Mouse (Mus musculus) ES-E14 (cell line): Measurements from ENCODE around the gene Fam114a2. TPM values are rescaled to one million over a fixed set of nuclear protein-coding genes. Genes with fewer than 3 reads are reported as not detected.

Experiments
- DNase-seq: peaks from one replicate; pipeline ENCODE4 v3.0.0-alpha.2; 2013; ENCODE audit warnings: low read depth, low spot score
- H3K27ac ChIP-seq: 2 replicates; pipeline ENCODE4 v1.5.1; 2012; ENCODE audit warnings: low read depth, mild to moderate bottlenecking, low read length, moderate library complexity, mixed read lengths; ENCODE audit not compliant: poor library complexity, insufficient read depth, severe bottlenecking
- H3K36me3 ChIP-seq: 2 replicates; pipeline ENCODE4 v1.6.1; 2012; ENCODE audit warnings: mild to moderate bottlenecking, low read length, moderate library complexity, mixed read lengths; ENCODE audit not compliant: control insufficient read depth, poor library complexity, insufficient read depth, severe bottlenecking
- H3K4me1 ChIP-seq, 2 experiments: fragments of 150-350 bp in 1 of 2; sonication (generic) in 1 of 2; 2 replicates each; pipeline ENCODE4 v1.6.1; 2012; ENCODE audit warnings: low read length in 2 of 2, mild to moderate bottlenecking in 1 of 2, mixed read lengths in 1 of 2; ENCODE audit not compliant: control insufficient read depth in 2 of 2, insufficient read depth in 2 of 2, poor library complexity in 1 of 2
- H3K4me3 ChIP-seq, 2 experiments: fragments of 150-350 bp in 1 of 2; sonication (generic) in 1 of 2; 2 replicates each; pipeline ENCODE4 v1.5.1; 2012; ENCODE audit warnings: low read length in 2 of 2, low read depth in 1 of 2, mild to moderate bottlenecking in 1 of 2, mixed read lengths in 1 of 2; ENCODE audit not compliant: insufficient read depth in 1 of 2, poor library complexity in 1 of 2, severe bottlenecking in 1 of 2
- H3K9ac ChIP-seq: 2 replicates; pipeline ENCODE4 v1.6.1; 2012; ENCODE audit warnings: low read depth, mild to moderate bottlenecking, low read length, mixed read lengths; ENCODE audit not compliant: poor library complexity, insufficient read depth, severe bottlenecking
- H3K9me3 ChIP-seq: fragments of 150-350 bp; sonication (generic); 2 replicates; pipeline ENCODE4 v1.6.1; 2012; ENCODE audit warnings: low read depth, mild to moderate bottlenecking, low read length; ENCODE audit not compliant: control insufficient read depth, insufficient read depth
- CHD2 ChIP-seq: IDR thresholded peaks from 2 replicates; pipeline ENCODE4 v1.6.1; 2014; ENCODE audit warnings: mild to moderate bottlenecking, low read depth, low read length, inconsistent platforms
- HCFC1 ChIP-seq: IDR thresholded peaks from 2 replicates; pipeline ENCODE4 v1.6.1; 2012; ENCODE audit warnings: low read length, inconsistent platforms, borderline replicate concordance; ENCODE audit not compliant: insufficient read depth
- MAFK ChIP-seq: IDR thresholded peaks from 2 replicates; pipeline ENCODE4 v1.6.1; 2014; ENCODE audit warnings: mild to moderate bottlenecking, low read depth, low read length, inconsistent platforms; ENCODE audit not compliant: insufficient read depth
- ZC3H11A ChIP-seq: IDR thresholded peaks from 2 replicates; pipeline ENCODE4 v1.6.1; 2012; ENCODE audit warnings: low read depth, mild to moderate bottlenecking, inconsistent platforms, low read length, borderline replicate concordance
- ZNF384 ChIP-seq: IDR thresholded peaks from 2 replicates; pipeline ENCODE4 v1.6.1; 2012; ENCODE audit warnings: low read depth, low read length, inconsistent platforms
- in situ Hi-C, 2 experiments: fragments of 600-800 bp; cut with MboI; formaldehyde crosslinking; loops; one replicate each; pipeline ENCODE4 v1.15.1; 2025; ENCODE audit warnings: low sequenced_read_pairs in 2 of 2, inconsistent platforms in 1 of 2; ENCODE audit not compliant: unreplicated experiment in 2 of 2
- total RNA-seq: library from RNA; depleted of rRNA; stranded (reverse); fragments of 300-350 nt; gene quantifications from 2 replicates; pipeline ENCODE4 v1.2.3, GENCODE M21; 2012

Gene Fam114a2
- total RNA-seq, 1 experiment = 37.7 TPM

DNA sequence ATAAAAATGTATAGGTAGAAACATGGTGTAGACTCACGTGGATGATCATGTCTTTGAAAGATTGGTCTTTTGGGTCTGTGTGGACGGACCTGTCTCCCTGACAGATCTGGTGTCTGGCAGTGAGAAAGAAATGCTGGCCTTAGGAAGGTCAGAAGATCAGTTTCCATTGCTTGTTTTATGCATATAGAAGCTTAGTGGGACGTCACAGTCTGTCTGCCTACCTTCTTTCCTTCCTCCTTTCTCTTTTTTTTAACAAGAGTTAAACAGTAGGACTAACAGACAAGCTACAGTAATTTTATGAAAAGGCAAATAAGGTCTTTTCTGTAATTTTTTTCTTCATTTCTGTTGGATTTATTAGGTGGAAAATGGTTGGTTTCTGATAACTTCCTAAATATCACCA is 10.7 kb upstream of the Fam114a2 start:
- H3K9me3 ChIP-seq = no peaks in the 10 kb centered on the region
- no peak overlapping the region for H3K4me3 ChIP-seq
- in situ Hi-C loops = no loop called here
- TF ChIP-seq ZNF384 = peak; percentile 68; the same call in 1 of the 2 replicates
- no peak for TF ChIP-seq CHD2
- H3K27ac ChIP-seq = no peak overlapping the region
- no peak for DNase-seq
- no peaks in the 10 kb centered on the region for H3K4me1 ChIP-seq
- H3K36me3 ChIP-seq = peaks cover 21% of the 10 kb centered on the region
- H3K9ac ChIP-seq = no peak overlapping the region

DNA sequence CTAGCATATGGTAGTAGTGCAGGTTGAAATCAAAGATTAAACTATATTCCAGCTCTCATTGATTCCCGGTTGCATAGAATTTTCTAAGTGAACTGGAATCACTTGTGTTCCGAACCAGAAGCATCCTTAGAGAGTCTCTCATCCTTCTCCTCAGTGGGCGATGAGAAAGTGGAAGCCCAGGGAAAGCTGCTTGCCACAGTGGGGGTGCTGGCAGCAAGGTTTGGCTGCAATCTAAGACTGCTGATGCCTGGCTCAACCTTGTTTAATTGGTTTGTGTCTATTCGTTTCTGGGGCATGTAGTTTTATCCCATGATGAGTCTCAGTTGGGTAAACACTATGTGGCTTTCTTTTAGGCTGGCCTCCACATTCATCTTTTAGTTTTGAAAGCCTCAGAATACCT is 9.1 kb upstream of the Fam114a2 start:
- TF ChIP-seq CHD2 (no peak), ZNF384 (no peak), HCFC1 (no peak)
- no peaks in the 10 kb centered on the region for H3K4me1 ChIP-seq
- no peak for DNase-seq
- H3K4me3 ChIP-seq = no peak overlapping the region
- peaks cover 21% of the 10 kb centered on the region for H3K36me3 ChIP-seq
- no peak overlapping the region for H3K9ac ChIP-seq
- in situ Hi-C loops = no loop called here
- H3K9me3 ChIP-seq = no peaks in the 10 kb centered on the region
- H3K27ac ChIP-seq = no peak overlapping the region

DNA sequence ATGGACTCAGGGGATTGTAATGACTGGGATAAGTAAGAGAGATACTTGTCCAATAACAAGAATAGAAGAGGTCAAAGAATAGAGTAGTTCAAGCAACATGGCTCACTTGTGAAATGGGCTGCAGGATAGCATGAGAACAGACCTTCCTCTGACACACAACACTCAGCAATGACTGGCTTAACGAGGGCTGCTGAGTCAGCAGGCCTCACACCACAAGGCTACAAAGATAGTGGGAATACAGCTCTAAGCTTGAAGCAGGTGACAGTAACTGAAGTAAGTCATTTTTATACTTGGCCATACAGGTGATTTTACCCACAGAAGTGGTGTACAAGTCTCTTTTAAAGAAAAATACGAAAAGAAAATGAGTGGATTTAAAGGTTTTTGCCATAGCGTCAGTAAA is 7.5 kb upstream of the Fam114a2 start:
- Histone ChIP-seq H3K4me3 (no peak overlapping the region), H3K9ac (no peak overlapping the region), H3K27ac (no peak overlapping the region), H3K4me1 (no peaks in the 10 kb centered on the region), H3K9me3 (no peaks in the 10 kb centered on the region), H3K36me3 (peaks cover 15% of the 10 kb centered on the region)
- in situ Hi-C loops = no loop called here
- TF ChIP-seq MAFK (peak; percentile 77), CHD2 (no peak), ZNF384 (no peak)
- DNase-seq = no peak

DNA sequence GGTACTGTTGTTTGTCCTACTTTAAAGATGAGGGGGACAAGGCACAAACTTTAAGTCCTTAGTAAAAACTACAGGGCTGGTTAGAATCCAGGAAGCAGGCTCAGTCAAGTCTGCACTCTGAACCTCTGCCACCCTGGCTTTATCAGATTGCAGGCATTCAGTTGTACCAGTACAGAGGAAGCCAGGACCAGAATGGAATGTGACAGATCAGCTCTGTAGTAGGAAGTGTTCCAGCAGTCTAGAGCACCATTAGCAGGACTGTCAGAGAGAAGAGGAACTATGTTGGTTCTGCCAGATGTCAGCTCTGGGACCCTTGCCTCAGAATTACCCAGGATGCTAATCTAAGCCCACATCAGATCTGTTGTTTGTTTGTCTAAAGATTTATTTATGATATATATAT is 6.2 kb upstream of the Fam114a2 start:
- Histone ChIP-seq H3K27ac (no peak overlapping the region), H3K9me3 (no peaks in the 10 kb centered on the region), H3K9ac (no peak overlapping the region), H3K4me3 (no peak overlapping the region), H3K4me1 (no peaks in the 10 kb centered on the region), H3K36me3 (peaks cover 9% of the 10 kb centered on the region)
- TF ChIP-seq HCFC1 (no peak), ZC3H11A (no peak), CHD2 (no peak), MAFK (no peak), ZNF384 (no peak)
- DNase-seq = no peak
- in situ Hi-C loops = no loop called here

DNA sequence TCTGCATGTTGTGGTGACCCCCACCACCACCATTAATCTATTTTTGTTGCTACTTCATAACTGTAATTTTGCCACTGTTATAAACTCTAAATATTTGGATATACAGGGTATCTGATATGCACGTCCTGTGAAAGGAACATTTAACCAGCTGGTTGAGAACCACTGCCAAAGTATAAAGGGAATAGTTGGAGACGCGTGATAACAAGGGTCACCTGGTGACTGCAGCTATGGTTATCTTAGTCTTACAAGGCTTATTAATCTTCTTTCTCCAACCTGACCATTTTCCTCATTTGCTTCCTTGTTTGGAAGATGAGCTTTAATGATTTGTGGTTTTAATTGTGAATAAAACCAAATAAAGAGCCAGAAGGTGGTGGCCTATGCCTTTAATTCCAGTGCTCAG is 5.0 kb upstream of the Fam114a2 start:
- in situ Hi-C loops = no loop called here
- TF ChIP-seq ZC3H11A (no peak), CHD2 (no peak), MAFK (no peak), ZNF384 (no peak), HCFC1 (no peak)

More for the DNA sequence above, 5.0 kb upstream of the Fam114a2 start:
- peaks cover 4% of the 10 kb centered on the region; the same call in 1 of the 2 replicates for H3K36me3 ChIP-seq
- no peak overlapping the region for H3K4me3 ChIP-seq
- no peaks in the 10 kb centered on the region for H3K4me1 ChIP-seq
- DNase-seq = no peak
- no peak overlapping the region for H3K27ac ChIP-seq
- no peak overlapping the region for H3K9ac ChIP-seq
- H3K9me3 ChIP-seq = no peaks in the 10 kb centered on the region
